Mouse (Mus musculus) kidney, postnatal 0 days (tissue): ENCODE measurements around the gene Gpank1. TPM values are rescaled to one million over a fixed set of nuclear protein-coding genes. Genes with fewer than 3 reads are reported as not detected.

Source experiments
- ATAC-seq: fragments of 200-750 bp; cut with Nextera tagmentation; replicated peaks from 2 replicates; pipeline ENCODE4 v1.8.0; 2017; ENCODE audit warnings: low read depth, moderate number of reproducible peaks, moderate TSS enrichment, moderate library complexity; ENCODE audit not compliant: low FRiP score
- DNase-seq: peaks from one replicate; pipeline ENCODE4 v3.0.0-alpha.2; 2016; ENCODE audit warnings: low spot score
- H3K27ac ChIP-seq: fragments of 300-500 bp; sonication (generic); 2 replicates; pipeline ENCODE4 v1.5.1; 2014; ENCODE audit warnings: mild to moderate bottlenecking
- H3K27me3 ChIP-seq: fragments of 300-500 bp; sonication (generic); 2 replicates; pipeline ENCODE4 v1.6.1; 2014; ENCODE audit warnings: low read length, mixed read lengths; ENCODE audit not compliant: insufficient read depth
- H3K36me3 ChIP-seq: fragments of 300-500 bp; sonication (generic); 2 replicates; pipeline ENCODE4 v1.6.1; 2014; ENCODE audit warnings: low read length, mixed read lengths; ENCODE audit not compliant: insufficient read depth
- H3K4me1 ChIP-seq: fragments of 300-500 bp; sonication (generic); replicated peaks from 2 replicates; pipeline ENCODE4 v1.6.1; 2014; ENCODE audit warnings: antibody characterized with exemption, low read length, mixed read lengths; ENCODE audit not compliant: insufficient read depth
- H3K4me2 ChIP-seq: fragments of 300-500 bp; sonication (generic); 2 replicates; pipeline ENCODE4 v1.6.1; 2014; ENCODE audit warnings: mild to moderate bottlenecking, low read length, moderate library complexity, mixed read lengths
- H3K4me3 ChIP-seq: fragments of 300-500 bp; sonication (generic); replicated peaks from 2 replicates; pipeline ENCODE4 v1.5.1; 2014; ENCODE audit warnings: low read depth, low read length
- H3K9ac ChIP-seq: fragments of 300-500 bp; sonication (generic); 2 replicates; pipeline ENCODE4 v1.6.1; 2014; ENCODE audit warnings: low read depth, low read length
- H3K9me3 ChIP-seq: fragments of 300-500 bp; sonication (generic); replicated peaks from 2 replicates; pipeline ENCODE4 v1.6.1; 2016; ENCODE audit warnings: low read length, inconsistent platforms, mixed read lengths
- CTCF ChIP-seq: IDR thresholded peaks from 2 replicates; pipeline ENCODE4 v1.5.1; 2016; ENCODE audit warnings: antibody characterized with exemption, low read depth, mild to moderate bottlenecking, moderate library complexity
- WGBS: fragments of 180-500 bp; shearing (Covaris S2); extraction: QIAGEN DNeasy Blood & Tissue Kit; methylation state at CpG from one replicate; pipeline ENCODE4 v1.1.7; 2014; 5-methylcytosine and 5-hydroxymethylcytosine counted together
- polyA plus RNA-seq: library from polyadenylated mRNA; unstranded; fragments of >200 nt; fragmentation: Nextera tagmentation; extraction: Ambion mirVana; gene quantifications from 2 replicates; pipeline ENCODE4 v1.2.1, GENCODE M21; 2015

Gene Gpank1
- polyA plus RNA-seq, 1 experiment from 2014 or later, result 15.2 TPM

GRCm38 (mm10) chr17:35080248-35080647 lies 41.0 kb upstream of the Gpank1 start:
- H3K4me1 ChIP-seq, result peaks cover 3% of the 10 kb centered on the region; the same call in 1 of the 2 replicates
- WGBS, result 40% methylated on average over 6 of the region's 6 CpGs
- no peaks in the 10 kb centered on the region for H3K9me3 ChIP-seq
- ATAC-seq (no peak), DNase-seq (no peak)
- H3K27me3 ChIP-seq, result no peaks in the 10 kb centered on the region; the same call in 1 of the 2 replicates
- H3K4me3 ChIP-seq, result no peak overlapping the region
- no peak overlapping the region for H3K27ac ChIP-seq
- no peak overlapping the region for H3K4me2 ChIP-seq
- H3K9ac ChIP-seq, result no peak overlapping the region
- no peaks in the 10 kb centered on the region for H3K36me3 ChIP-seq
- no peak for TF ChIP-seq CTCF

DNA sequence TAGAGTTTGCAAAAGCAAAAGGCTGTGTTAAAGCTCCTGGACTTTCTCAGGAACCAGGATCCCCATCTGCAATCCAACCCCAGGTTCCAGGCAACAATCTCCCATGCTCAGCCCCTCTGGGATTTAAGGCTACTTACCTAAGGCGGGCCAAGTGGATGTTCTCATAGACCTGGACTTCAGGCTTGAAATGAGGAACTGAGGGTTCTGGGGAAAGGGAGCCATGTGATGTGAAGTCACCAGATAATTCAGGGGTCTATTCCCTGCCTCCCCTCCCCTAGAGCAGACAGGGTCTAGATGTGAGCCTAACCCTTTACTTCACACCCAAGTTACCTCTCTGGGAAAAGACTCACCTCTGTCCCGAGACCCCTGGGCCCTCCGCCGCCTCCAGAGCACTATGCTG lies 40.5 kb upstream of the Gpank1 start:
- H3K4me1 ChIP-seq, result peaks cover 3% of the 10 kb centered on the region; the same call in 1 of the 2 replicates
- no peak overlapping the region for H3K27ac ChIP-seq
- TF ChIP-seq CTCF, result no peak
- no peak overlapping the region for H3K9ac ChIP-seq
- H3K36me3 ChIP-seq, result no peaks in the 10 kb centered on the region
- H3K9me3 ChIP-seq, result no peaks in the 10 kb centered on the region
- 81% methylated on average over 4 of the region's 4 CpGs for WGBS
- no peak for DNase-seq
- H3K27me3 ChIP-seq, result no peaks in the 10 kb centered on the region; the same call in 1 of the 2 replicates
- ATAC-seq, result no peak
- no peak overlapping the region for H3K4me3 ChIP-seq
- no peak overlapping the region for H3K4me2 ChIP-seq

DNA sequence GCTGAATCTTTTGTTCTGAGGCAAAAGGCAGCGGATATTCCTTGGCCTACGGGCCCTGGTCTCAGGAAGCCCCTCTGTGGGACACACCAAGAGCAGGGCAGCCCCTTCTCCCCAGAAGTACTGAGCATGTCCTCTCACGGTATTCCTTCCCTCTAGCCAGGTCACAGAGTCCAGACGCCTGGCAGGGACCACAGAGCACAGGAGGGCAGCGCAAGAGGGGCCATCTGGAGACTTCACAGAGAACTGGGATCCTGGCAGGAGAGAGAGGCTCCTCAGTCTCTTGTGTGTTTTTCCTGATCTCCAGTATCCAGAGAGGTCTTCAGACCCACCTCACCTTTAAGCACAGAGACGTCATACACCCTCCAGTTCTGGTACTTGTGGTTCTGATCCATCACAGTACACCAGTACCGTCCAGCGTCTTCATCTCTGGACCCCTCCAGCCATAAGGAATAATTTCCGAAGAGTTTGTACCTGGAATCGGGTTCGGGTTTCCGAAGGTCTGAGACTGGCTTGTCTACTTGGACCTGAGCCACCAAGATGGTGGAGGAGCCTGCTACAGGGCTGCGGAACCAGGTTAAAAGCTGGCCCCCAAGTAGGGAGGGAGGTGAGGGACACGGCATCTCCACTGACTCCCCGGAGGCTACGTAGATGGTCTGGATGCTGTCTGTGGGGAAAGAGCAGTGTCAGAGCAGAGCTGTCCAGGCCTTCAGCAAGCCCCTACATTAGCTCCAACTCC lies 38.2 kb upstream of the Gpank1 start:
- no peaks in the 10 kb centered on the region for H3K4me1 ChIP-seq
- WGBS, result 84% methylated on average over 16 of the region's 16 CpGs
- H3K27ac ChIP-seq, result no peak overlapping the region
- no peak overlapping the region for H3K4me3 ChIP-seq
- ATAC-seq, result no peak
- no peak for TF ChIP-seq CTCF
- H3K4me2 ChIP-seq, result no peak overlapping the region
- no peaks in the 10 kb centered on the region for H3K36me3 ChIP-seq
- no peak for DNase-seq
- no peak overlapping the region for H3K9ac ChIP-seq
- H3K27me3 ChIP-seq, result no peaks in the 10 kb centered on the region; the same call in 1 of the 2 replicates
- H3K9me3 ChIP-seq, result no peaks in the 10 kb centered on the region

DNA sequence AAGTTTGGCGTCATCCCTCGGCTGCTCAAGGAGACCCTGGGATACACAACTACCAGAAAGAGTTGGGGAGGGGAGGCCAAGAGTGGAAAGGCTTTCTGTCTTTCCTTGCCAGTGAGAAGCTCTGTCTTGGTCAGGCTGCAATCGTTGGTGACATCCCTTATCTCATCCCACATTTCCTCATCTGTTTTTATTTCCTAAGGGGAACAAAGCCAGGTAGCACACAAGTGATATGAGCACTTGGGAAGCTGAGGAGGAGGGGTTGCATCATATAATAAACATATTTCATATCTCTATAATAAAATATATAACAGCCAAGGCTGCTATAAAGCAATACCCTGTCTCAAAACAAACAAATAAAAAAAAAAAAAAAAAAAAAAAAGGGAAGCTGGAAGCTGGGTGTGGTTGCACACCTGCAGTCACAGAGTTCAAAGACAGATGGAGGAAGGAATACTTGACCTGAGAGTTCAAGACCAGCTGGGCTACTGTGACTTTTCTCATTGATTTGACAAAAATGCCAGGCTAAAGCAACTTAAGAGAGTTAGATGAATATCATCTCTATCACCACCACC lies 37.2 kb upstream of the Gpank1 start:
- DNase-seq, result no peak
- H3K4me2 ChIP-seq, result no peak overlapping the region
- no peak overlapping the region for H3K4me3 ChIP-seq
- no peaks in the 10 kb centered on the region; the same call in 1 of the 2 replicates for H3K27me3 ChIP-seq
- H3K27ac ChIP-seq, result no peak overlapping the region
- TF ChIP-seq CTCF, result no peak
- H3K36me3 ChIP-seq, result no peaks in the 10 kb centered on the region
- no peaks in the 10 kb centered on the region for H3K4me1 ChIP-seq
- no peak for ATAC-seq
- 76% methylated on average over 3 of the region's 3 CpGs for WGBS
- H3K9ac ChIP-seq, result no peak overlapping the region
- H3K9me3 ChIP-seq, result no peaks in the 10 kb centered on the region

DNA sequence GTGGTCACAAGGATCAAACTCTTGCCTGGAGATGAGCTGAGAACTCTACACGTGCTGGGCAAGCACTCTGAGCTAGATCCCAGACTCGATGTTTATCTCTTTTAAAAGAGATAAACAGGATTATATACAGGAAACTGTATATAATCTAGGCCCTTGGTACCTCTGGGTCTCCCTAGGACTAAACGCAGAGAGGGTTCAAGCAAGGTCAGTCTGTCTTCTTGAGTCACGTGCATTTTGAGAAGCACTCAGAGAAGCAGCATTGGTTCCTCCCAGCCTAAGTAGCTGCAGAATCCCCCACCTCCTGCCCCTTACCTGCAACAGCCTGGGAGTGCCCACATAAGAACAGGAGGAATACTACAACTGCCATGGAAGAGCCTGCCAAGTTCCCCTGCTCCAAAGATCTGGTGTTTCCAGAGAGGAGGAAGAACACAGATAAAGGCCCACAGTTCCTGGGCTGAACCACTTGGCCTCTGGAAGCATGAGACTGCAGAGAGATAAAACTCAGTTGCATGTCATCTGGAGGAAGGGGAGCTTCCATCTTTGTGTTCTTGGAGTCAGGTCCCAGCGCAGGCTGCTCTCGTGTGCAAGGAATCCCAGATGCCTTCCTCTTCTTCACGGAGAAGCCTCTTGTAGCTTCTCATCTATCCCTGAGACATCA lies 35.9 kb upstream of the Gpank1 start, which contains the start of gene Ly6g6f:
TSS of gene Ly6g6f (minus strand) at position 403 of the 658 bp plus-strand sequence.
- no peak within 1 kb of the TSS for H3K4me3 ChIP-seq
- WGBS, result 76% methylated on average over 7 of the region's 7 CpGs
- no peaks in the 10 kb centered on the region; the same call in 1 of the 2 replicates for H3K27me3 ChIP-seq
- no peaks in the 10 kb centered on the region for H3K9me3 ChIP-seq
- DNase-seq (no peak), ATAC-seq (no peak)
- no peak within 1 kb of the TSS for H3K4me2 ChIP-seq
- H3K9ac ChIP-seq, result no peak within 1 kb of the TSS
- no peak within 1 kb of the TSS for H3K27ac ChIP-seq
- peaks cover 6% of the 10 kb centered on the region; the same call in 1 of the 2 replicates for H3K4me1 ChIP-seq
- H3K36me3 ChIP-seq, result no peaks in the 10 kb centered on the region
- no peak for TF ChIP-seq CTCF

DNA sequence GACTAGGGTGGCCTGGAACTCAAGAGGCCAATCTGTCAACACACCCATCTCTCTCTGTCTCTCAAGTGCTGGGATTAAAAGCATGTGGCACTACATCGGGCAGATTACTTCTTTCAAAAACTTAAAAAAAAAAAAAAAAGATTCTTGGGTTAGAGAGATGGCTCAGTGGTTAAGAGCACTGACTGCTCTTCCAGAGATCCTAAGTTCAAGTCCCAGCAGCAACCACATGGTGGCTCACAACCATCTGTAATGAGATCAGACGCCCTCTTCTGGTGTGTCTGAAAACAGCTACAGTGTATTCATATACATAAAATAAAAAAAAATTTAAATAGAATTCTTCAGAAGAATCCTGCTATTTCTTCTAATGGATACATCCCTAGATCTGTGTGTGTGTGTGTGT lies 33.1 kb upstream of the Gpank1 start:
- Histone ChIP-seq H3K4me3 (no peak overlapping the region), H3K9me3 (no peaks in the 10 kb centered on the region), H3K36me3 (peaks cover 8% of the 10 kb centered on the region; the same call in 1 of the 2 replicates), H3K9ac (no peak overlapping the region), H3K27ac (no peak overlapping the region), H3K4me1 (peaks cover 7% of the 10 kb centered on the region; the same call in 1 of the 2 replicates), H3K4me2 (no peak overlapping the region), H3K27me3 (no peaks in the 10 kb centered on the region)
- WGBS, result 48% methylated on average over 2 of the region's 2 CpGs
- DNase-seq (no peak), ATAC-seq (no peak)
- TF ChIP-seq CTCF, result peak; percentile 60
